Mouse (Mus musculus) midbrain, embryonic 10.5 days (tissue): ENCODE measurements around the gene Plpp7. TPM values are rescaled to one million over a fixed set of nuclear protein-coding genes. Genes with fewer than 3 reads are reported as not detected.

Experiments
- DNase-seq: peaks from one replicate; pipeline ENCODE4 v3.0.0-alpha.2; 2017; ENCODE audit warnings: low spot score
- H3K27ac ChIP-seq: fragments of 300-500 bp; sonication (generic); replicated peaks from 2 replicates; pipeline ENCODE4 v1.5.1; 2016; ENCODE audit warnings: mild to moderate bottlenecking
- H3K27me3 ChIP-seq: fragments of 300-500 bp; sonication (generic); 2 replicates; pipeline ENCODE4 v1.6.1; 2016; ENCODE audit warnings: low read depth, mild to moderate bottlenecking; ENCODE audit not compliant: poor library complexity, severe bottlenecking
- H3K36me3 ChIP-seq: fragments of 300-500 bp; sonication (generic); 2 replicates; pipeline ENCODE4 v1.6.1; 2016; ENCODE audit warnings: mild to moderate bottlenecking, moderate library complexity
- H3K4me1 ChIP-seq: fragments of 300-500 bp; sonication (generic); 2 replicates; pipeline ENCODE4 v1.6.1; 2016
- H3K4me3 ChIP-seq: fragments of 300-500 bp; sonication (generic); 2 replicates; pipeline ENCODE4 v1.5.1; 2016; ENCODE audit warnings: mild to moderate bottlenecking, moderate library complexity
- H3K9me3 ChIP-seq: fragments of 300-500 bp; sonication (generic); replicated peaks from 2 replicates; pipeline ENCODE4 v1.6.1; 2016; ENCODE audit warnings: mild to moderate bottlenecking
- WGBS: fragments of 180-500 bp; shearing (Covaris S2); methylation state at CpG from one replicate; pipeline ENCODE4 v1.1.7; 2016; 5-methylcytosine and 5-hydroxymethylcytosine counted together
- polyA plus RNA-seq: library from polyadenylated mRNA; unstranded; fragments of >200 nt; fragmentation: Nextera tagmentation; extraction: Ambion mirVana; gene quantifications from 2 replicates; pipeline ENCODE4 v1.2.1, GENCODE M21; 2016

Gene Plpp7
- polyA plus RNA-seq, 1 experiment from 2014 or later = 7.1 TPM

GRCm38 (mm10) chr2:32119802-32120750 is 24.7 kb downstream of the Plpp7 start:
- Histone ChIP-seq H3K27ac (peak overlapping the region; percentile 33; the same call in 1 of the 2 replicates), H3K4me1 (peaks cover 12% of the 10 kb centered on the region), H3K9me3 (peaks cover 9% of the 10 kb centered on the region), H3K4me3 (no peak overlapping the region), H3K27me3 (no peaks in the 10 kb centered on the region), H3K36me3 (no peaks in the 10 kb centered on the region)
- no peak for DNase-seq
- 93% methylated on average over 20 of the region's 20 CpGs for WGBS

GRCm38 (mm10) chr2:32121150-32121549 is 25.8 kb downstream of the Plpp7 start:
- no peak for DNase-seq
- peaks cover 8% of the 10 kb centered on the region for H3K9me3 ChIP-seq

DNA sequence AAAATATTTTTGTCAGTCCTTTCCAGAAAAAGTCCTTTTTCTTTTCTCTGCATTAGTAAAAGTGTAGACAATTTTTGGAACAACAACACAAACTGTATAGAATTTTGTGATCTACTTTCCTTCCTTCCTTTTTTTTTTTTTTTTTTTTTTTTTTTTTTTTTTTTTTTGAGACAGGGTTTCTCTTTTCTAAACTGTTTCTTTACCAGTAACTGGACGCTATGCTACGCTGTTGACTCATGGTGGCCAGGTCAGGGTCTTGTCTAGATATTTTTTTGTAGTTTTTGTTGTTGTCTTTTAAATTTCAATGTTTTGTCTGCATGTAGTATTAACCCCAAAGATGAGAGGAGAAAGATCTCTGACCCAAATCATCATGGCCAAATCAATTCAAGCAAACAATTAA is 26.5 kb downstream of the Plpp7 start:
- Histone ChIP-seq H3K9me3 (peaks cover 2% of the 10 kb centered on the region), H3K4me1 (peaks cover 12% of the 10 kb centered on the region), H3K36me3 (no peaks in the 10 kb centered on the region), H3K4me3 (no peak overlapping the region), H3K27me3 (no peaks in the 10 kb centered on the region), H3K27ac (no peak overlapping the region)
- 67% methylated on average over 2 of the region's 2 CpGs for WGBS
- DNase-seq = no peak

More at GRCm38 (mm10) chr2:32121150-32121549, 25.8 kb downstream of the Plpp7 start:
- Histone ChIP-seq H3K4me1 (peaks cover 12% of the 10 kb centered on the region), H3K27me3 (no peaks in the 10 kb centered on the region), H3K27ac (0 out of 2 replicates have a peak overlapping the region, but pooled peaks have one; percentile 49), H3K36me3 (no peaks in the 10 kb centered on the region), H3K4me3 (no peak overlapping the region)
- 68% methylated on average over 5 of the region's 5 CpGs for WGBS

- H3K36me3 ChIP-seq = no peaks in the 10 kb centered on the region
- no peak overlapping the region for H3K4me3 ChIP-seq
- H3K9me3 ChIP-seq = no peaks in the 10 kb centered on the region
- no peak for DNase-seq
- 31% methylated on average over 16 of the region's 16 CpGs for WGBS
- peaks cover 22% of the 10 kb centered on the region for H3K4me1 ChIP-seq
- 0 out of 2 replicates have a peak, but pooled peaks cover 4% of the 10 kb centered on the region for H3K27me3 ChIP-seq
- H3K27ac ChIP-seq = peak overlapping the region; percentile 68
Measured at GRCm38 (mm10) chr2:32127653-32128535, 32.6 kb downstream of the Plpp7 start.

- 0 out of 2 replicates have a peak overlapping the region, but pooled peaks have one; percentile 68 for H3K27ac ChIP-seq
- H3K4me3 ChIP-seq = no peak overlapping the region
- H3K27me3 ChIP-seq = 0 out of 2 replicates have a peak, but pooled peaks cover 4% of the 10 kb centered on the region
- 83% methylated on average over 5 of the region's 5 CpGs for WGBS
- H3K9me3 ChIP-seq = no peaks in the 10 kb centered on the region
- peaks cover 22% of the 10 kb centered on the region for H3K4me1 ChIP-seq
- H3K36me3 ChIP-seq = no peaks in the 10 kb centered on the region
- no peak for DNase-seq
Measured at GRCm38 (mm10) chr2:32128536-32128841, 33.2 kb downstream of the Plpp7 start.

GRCm38 (mm10) chr2:32129383-32130074 is 34.2 kb downstream of the Plpp7 start:
- Histone ChIP-seq H3K4me3 (no peak overlapping the region), H3K9me3 (no peaks in the 10 kb centered on the region), H3K27ac (no peak overlapping the region), H3K36me3 (no peaks in the 10 kb centered on the region), H3K4me1 (peaks cover 22% of the 10 kb centered on the region), H3K27me3 (0 out of 2 replicates have a peak, but pooled peaks cover 4% of the 10 kb centered on the region)
- DNase-seq = no peak
- WGBS = 65% methylated on average over 11 of the region's 11 CpGs

DNA sequence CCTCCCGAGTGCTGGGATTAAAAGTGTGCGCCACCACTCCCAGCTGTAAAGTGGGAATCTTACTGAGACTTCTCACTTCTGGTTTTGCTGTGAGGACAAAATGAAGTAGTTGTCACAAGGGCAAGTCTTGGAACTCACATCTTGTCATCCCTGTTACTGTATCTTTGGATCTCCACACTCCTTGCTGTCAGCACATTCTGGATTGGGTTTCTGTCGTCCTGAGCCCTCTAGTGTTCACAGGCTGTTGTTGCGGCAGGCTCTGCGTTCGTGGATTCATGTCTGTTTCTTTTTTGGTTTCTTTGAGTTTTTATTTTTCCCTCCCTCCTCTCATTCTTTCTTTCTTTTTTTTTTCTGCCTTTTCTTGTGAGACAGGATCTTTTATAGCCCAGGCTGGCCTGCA is 35.1 kb downstream of the Plpp7 start:
- peaks cover 22% of the 10 kb centered on the region for H3K4me1 ChIP-seq
- 0 out of 2 replicates have a peak, but pooled peaks cover 4% of the 10 kb centered on the region for H3K27me3 ChIP-seq
- H3K4me3 ChIP-seq = no peak overlapping the region
- no peak for DNase-seq
- 39% methylated on average over 6 of the region's 6 CpGs for WGBS
- no peaks in the 10 kb centered on the region for H3K36me3 ChIP-seq
- no peaks in the 10 kb centered on the region for H3K9me3 ChIP-seq
- peak overlapping the region; percentile 42; the same call in 1 of the 2 replicates for H3K27ac ChIP-seq

DNA sequence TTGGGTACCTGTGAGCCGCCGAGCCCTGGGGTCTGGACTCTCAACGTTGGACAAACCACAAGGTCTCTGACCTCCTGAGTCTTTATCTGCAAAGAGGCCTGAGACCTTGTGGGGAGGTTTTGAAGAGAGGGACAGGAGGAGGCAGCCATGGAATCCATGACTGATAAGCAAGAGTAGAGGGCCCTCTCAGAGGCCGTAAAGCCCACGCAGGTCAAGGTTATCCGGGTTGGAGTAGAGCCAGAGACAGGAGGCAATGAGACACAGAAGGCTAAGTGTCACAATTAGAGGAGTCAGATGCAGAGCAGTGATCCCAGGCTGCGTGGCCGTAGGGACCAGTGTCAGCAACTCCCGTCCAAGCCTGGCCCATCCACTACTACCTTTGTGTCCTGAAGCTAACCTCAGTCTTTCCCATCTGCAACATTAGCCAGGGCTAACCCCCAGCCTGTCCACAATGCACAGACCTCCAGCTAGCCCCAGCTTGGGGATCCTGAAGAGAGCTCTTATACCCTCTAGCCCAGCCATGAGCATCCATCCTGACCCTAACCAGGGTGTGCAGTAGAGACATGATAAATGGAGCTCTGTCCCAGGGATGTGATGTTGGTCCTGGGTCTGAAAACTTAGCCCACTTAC is 36.0 kb downstream of the Plpp7 start:
- Histone ChIP-seq H3K27ac (peak overlapping the region; percentile 42; the same call in 1 of the 2 replicates), H3K4me3 (no peak overlapping the region), H3K9me3 (no peaks in the 10 kb centered on the region), H3K36me3 (no peaks in the 10 kb centered on the region), H3K4me1 (peaks cover 22% of the 10 kb centered on the region), H3K27me3 (0 out of 2 replicates have a peak, but pooled peaks cover 4% of the 10 kb centered on the region)
- DNase-seq = no peak
- WGBS = 86% methylated on average over 9 of the region's 9 CpGs

DNA sequence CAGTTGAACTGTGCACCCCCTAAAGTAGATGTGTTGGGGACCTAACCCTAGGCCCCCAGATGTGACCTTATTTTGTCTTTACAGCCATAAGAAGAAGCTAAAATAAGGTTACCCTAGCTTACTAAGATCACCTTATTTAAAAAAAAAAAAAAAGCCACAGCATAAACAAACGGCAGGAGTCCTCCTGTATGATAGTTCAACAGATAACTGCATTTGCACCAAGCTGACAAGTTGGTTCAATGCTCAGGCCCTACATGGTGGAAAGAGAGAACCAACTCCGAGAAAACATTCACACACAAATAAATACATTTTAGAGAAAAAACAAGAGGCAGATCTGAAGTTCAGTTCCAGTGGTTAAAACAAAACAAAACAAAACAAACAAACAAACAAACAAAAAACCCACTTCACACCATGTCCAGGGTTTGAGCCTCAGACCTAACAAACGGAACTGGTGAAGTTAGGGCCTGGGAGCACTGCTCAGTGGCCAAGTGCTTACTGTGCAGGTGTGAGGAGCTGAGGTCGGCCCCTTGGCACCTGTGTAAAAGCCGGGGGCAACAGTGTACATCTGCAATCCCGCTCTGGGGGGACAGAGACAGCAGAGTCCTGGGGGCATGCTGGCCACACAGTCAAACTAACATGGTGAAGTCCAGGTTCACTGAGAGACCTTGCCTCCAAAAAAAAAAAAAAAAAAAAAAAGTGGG is 36.7 kb downstream of the Plpp7 start:
- WGBS = 77% methylated on average over 6 of the region's 6 CpGs
- Histone ChIP-seq H3K27me3 (0 out of 2 replicates have a peak, but pooled peaks cover 4% of the 10 kb centered on the region), H3K27ac (no peak overlapping the region), H3K36me3 (no peaks in the 10 kb centered on the region), H3K9me3 (no peaks in the 10 kb centered on the region), H3K4me3 (no peak overlapping the region), H3K4me1 (peaks cover 26% of the 10 kb centered on the region)
- DNase-seq = no peak

- peaks cover 31% of the 10 kb centered on the region for H3K4me1 ChIP-seq
- peak overlapping the region; percentile 30 for H3K4me3 ChIP-seq
- H3K9me3 ChIP-seq = no peaks in the 10 kb centered on the region
- peak; percentile 77 for DNase-seq
- no peaks in the 10 kb centered on the region for H3K36me3 ChIP-seq
- 0 out of 2 replicates have a peak, but pooled peaks cover 4% of the 10 kb centered on the region for H3K27me3 ChIP-seq
- H3K27ac ChIP-seq = no peak overlapping the region
- 9% methylated on average over 12 of the region's 12 CpGs for WGBS
Measured at GRCm38 (mm10) chr2:32132567-32132992, 37.3 kb downstream of the Plpp7 start.

DNA sequence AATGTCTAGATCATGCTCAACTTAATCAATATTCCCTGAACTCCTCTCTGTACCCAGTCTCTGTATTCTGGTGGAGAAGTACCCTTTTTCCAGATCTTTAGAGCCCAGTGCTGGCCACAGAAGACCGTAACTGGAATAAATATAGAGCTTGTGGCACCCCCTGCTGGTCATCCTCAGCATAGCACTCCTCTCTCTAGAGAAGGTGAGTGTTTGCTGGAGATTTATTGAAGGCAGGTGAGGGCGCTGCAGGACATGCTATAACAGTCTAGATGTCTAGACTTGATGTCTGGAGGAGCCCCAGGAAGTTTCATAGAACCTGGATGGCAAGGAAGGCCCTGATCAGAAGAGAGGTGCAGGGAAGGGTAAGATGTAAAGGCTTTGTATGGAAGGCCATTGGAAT is 38.7 kb downstream of the Plpp7 start:
- no peak overlapping the region for H3K4me3 ChIP-seq
- 9% methylated on average over 2 of the region's 2 CpGs for WGBS
- no peak overlapping the region for H3K27ac ChIP-seq
- no peaks in the 10 kb centered on the region for H3K36me3 ChIP-seq
- H3K9me3 ChIP-seq = no peaks in the 10 kb centered on the region
- H3K27me3 ChIP-seq = 0 out of 2 replicates have a peak, but pooled peaks cover 4% of the 10 kb centered on the region
- peak; percentile 83 for DNase-seq
- H3K4me1 ChIP-seq = peaks cover 32% of the 10 kb centered on the region
